Mouse (Mus musculus) layer of hippocampus, postnatal 36 days (tissue): Measurements from ENCODE around the gene Slc9a1. TPM values are rescaled to one million over a fixed set of nuclear protein-coding genes. Genes with fewer than 3 reads are reported as not detected.

Source experiments
- DNase-seq, 2 experiments: peaks; one replicate each; pipeline ENCODE4 v3.0.0; 2022
- total RNA-seq, 2 experiments: library from RNA; stranded (reverse); gene quantifications; 2 replicates each; pipeline ENCODE4 v1.2.3; 2021

The Slc9a1 gene
- total RNA-seq, 2 experiments from 2014 or later: 60.1 to 63.9 TPM

GRCm38 (mm10) chr4:133375812-133376577 lies 6.5 kb downstream of the Slc9a1 start:
- no peak for DNase-seq

- DNase-seq: no peak
Measured at GRCm38 (mm10) chr4:133378236-133379045, 8.9 kb downstream of the Slc9a1 start.

- DNase-seq: no peak
Measured at GRCm38 (mm10) chr4:133379046-133379347, 9.5 kb downstream of the Slc9a1 start.

GRCm38 (mm10) chr4:133379861-133380260 lies 10.4 kb downstream of the Slc9a1 start:
- DNase-seq: no peak

- DNase-seq: no peak
Measured at GRCm38 (mm10) chr4:133380532-133380931, 11.0 kb downstream of the Slc9a1 start.

- DNase-seq: no peak
Measured at GRCm38 (mm10) chr4:133381141-133381540, 11.6 kb downstream of the Slc9a1 start.

- no peak for DNase-seq
Measured at GRCm38 (mm10) chr4:133386061-133386797, 16.7 kb downstream of the Slc9a1 start.

GRCm38 (mm10) chr4:133387053-133387452 lies 17.5 kb downstream of the Slc9a1 start:
- DNase-seq: no peak

GRCm38 (mm10) chr4:133388781-133389552 lies 19.5 kb downstream of the Slc9a1 start:
- no peak for DNase-seq

- DNase-seq: no peak
Measured at GRCm38 (mm10) chr4:133390042-133390441, 20.5 kb downstream of the Slc9a1 start.

GRCm38 (mm10) chr4:133390585-133390984 lies 21.1 kb downstream of the Slc9a1 start:
- no peak for DNase-seq

- DNase-seq: peak; percentile 47 to 50
Measured at GRCm38 (mm10) chr4:133391185-133392040, 21.9 kb downstream of the Slc9a1 start.

- no peak for DNase-seq
Measured at GRCm38 (mm10) chr4:133394981-133395573, 25.6 kb downstream of the Slc9a1 start.

- DNase-seq: no peak
Measured at GRCm38 (mm10) chr4:133396079-133396478, 26.6 kb downstream of the Slc9a1 start.

- no peak for DNase-seq
Measured at GRCm38 (mm10) chr4:133397299-133397698, 27.8 kb downstream of the Slc9a1 start.

GRCm38 (mm10) chr4:133397961-133398360 lies 28.5 kb downstream of the Slc9a1 start:
- no peak for DNase-seq

- DNase-seq: no peak
Measured at GRCm38 (mm10) chr4:133398619-133399018, 29.1 kb downstream of the Slc9a1 start.

- DNase-seq: no peak
Measured at GRCm38 (mm10) chr4:133399509-133399908, 30.0 kb downstream of the Slc9a1 start.

GRCm38 (mm10) chr4:133400098-133400497 lies 30.6 kb downstream of the Slc9a1 start:
- DNase-seq: no peak

GRCm38 (mm10) chr4:133402011-133402410 lies 32.5 kb downstream of the Slc9a1 start:
- DNase-seq: no peak
